ENCODE assay signal across 8 mouse cellular contexts in genomic region chr1:91413536-91413897, GRCm38 (mm10). TPM values are rescaled to one million over a fixed set of nuclear protein-coding genes. Genes with fewer than 3 reads are reported as not detected.
DNase-seq lines count a peak whose midpoint lies in the region; ATAC-seq and TF ChIP-seq lines count a peak whose summit lies in the region.

No protein-coding gene starts in this region.

- DNase-seq in lung, postnatal 14 days = no peak
- no peak for DNase-seq in layer of hippocampus, adult 18-20 months (ENCODE audit: low spot score in 2 of 2)
- DNase-seq in thymus, postnatal 25 days = no peak
- DNase-seq in frontal cortex, postnatal 10 days (ENCODE audit: low spot score in 2 of 2) = no peak

- no peak for ATAC-seq in lung, embryonic 16.5 days (ENCODE audit: low read depth)
- ATAC-seq in erythroid progenitor cell, adult 5-6 weeks (replicated peaks; ENCODE audit: low FRiP score, poor library complexity, severe bottlenecking) = peak; percentile 47; the same call in 1 of the 2 replicates
- no peak for ATAC-seq in kidney, embryonic 15.5 days (replicated peaks; ENCODE audit: low FRiP score)

- peak overlapping the region; percentile 69 for H3K9ac ChIP-seq in lung, embryonic 16.5 days (ENCODE audit: low read length)
- peak overlapping the region; percentile 43 for H3K9ac ChIP-seq in kidney, embryonic 15.5 days

- H3K27me3 ChIP-seq in lung, embryonic 16.5 days (ENCODE audit: control insufficient read depth, insufficient read depth, low read depth, low read length) = no peaks in the 10 kb centered on the region
- H3K27me3 ChIP-seq in kidney, embryonic 15.5 days = no peaks in the 10 kb centered on the region
- H3K27me3 ChIP-seq in myocyte (ENCODE audit: control insufficient read depth, insufficient read depth, insufficient read length) = no peaks in the 10 kb centered on the region

- H3ac ChIP-seq in myocyte (ENCODE audit: control insufficient read depth, insufficient read length) = peak overlapping the region; percentile 40

- under 1% methylated on average over 14 of the region's 14 CpGs for WGBS in lung, embryonic 16.5 days
- under 1% methylated on average over 14 of the region's 14 CpGs for WGBS in kidney, embryonic 15.5 days

- H3K27ac ChIP-seq in lung, embryonic 16.5 days (ENCODE audit: low read length) = peak overlapping the region; percentile 95
- peak overlapping the region; percentile 95 for H3K27ac ChIP-seq in kidney, embryonic 15.5 days

- no peaks in the 10 kb centered on the region for H3K79me2 ChIP-seq in myocyte (ENCODE audit: control insufficient read depth, insufficient read depth)

- peaks cover 9% of the 10 kb centered on the region for H3K36me3 ChIP-seq in lung, embryonic 16.5 days (ENCODE audit: control insufficient read depth, insufficient read depth, low read length)
- peaks cover 13% of the 10 kb centered on the region; the same call in 1 of the 2 replicates for H3K36me3 ChIP-seq in kidney, embryonic 15.5 days
- H3K36me3 ChIP-seq in myocyte (ENCODE audit: control insufficient read depth, insufficient read depth) = no peaks in the 10 kb centered on the region

- peak overlapping the region; percentile 87 for H3K4me3 ChIP-seq in lung, embryonic 16.5 days (ENCODE audit: low read length)
- H3K4me3 ChIP-seq in kidney, embryonic 15.5 days (replicated peaks) = peak overlapping the region; percentile 86
- H3K4me3 ChIP-seq in myocyte = peak overlapping the region; percentile 73

- H3K4me1 ChIP-seq in lung, embryonic 16.5 days (replicated peaks; ENCODE audit: control insufficient read depth, insufficient read depth, low read length) = peaks cover 34% of the 10 kb centered on the region
- H3K4me1 ChIP-seq in kidney, embryonic 15.5 days = peaks cover 33% of the 10 kb centered on the region

- no peaks in the 10 kb centered on the region for H3K9me3 ChIP-seq in lung, embryonic 16.5 days (ENCODE audit: control insufficient read depth, low read length)
- H3K9me3 ChIP-seq in kidney, embryonic 15.5 days (replicated peaks) = no peaks in the 10 kb centered on the region

- TF ChIP-seq POLR2A in myocyte (IDR thresholded peaks at IDR 0.05; ENCODE audit: insufficient read length, low read depth) = no peak

- H3K4me2 ChIP-seq in lung, embryonic 16.5 days (ENCODE audit: low read depth, low read length) = peak overlapping the region; percentile 99
- peak overlapping the region; percentile 97 for H3K4me2 ChIP-seq in kidney, embryonic 15.5 days
- H3K4me2 ChIP-seq in myocyte (ENCODE audit: low read depth) = peak overlapping the region; percentile 99

TF ChIP-seq in myocyte, 11 proteins besides CTCF, POLR2A, EP300 and RAD21:
- no peak for TF ChIP-seq SRF (IDR thresholded peaks at IDR 0.05; ENCODE audit: control insufficient read depth, insufficient read length, low read depth)
- no peak for TF ChIP-seq REST (IDR thresholded peaks at IDR 0.05; ENCODE audit: insufficient read depth, insufficient read length)
- no peak for TF ChIP-seq POLR2AphosphoS2 (IDR thresholded peaks at IDR 0.05; ENCODE audit: insufficient read length, low read depth)
- TF ChIP-seq MYOG (IDR thresholded peaks at IDR 0.05; ENCODE audit: control insufficient read depth in 1 of 3, insufficient read depth in 1 of 3, insufficient read length in 2 of 3, low read depth in 2 of 3) = no peak
- no peak for TF ChIP-seq MYOD1 (IDR thresholded peaks at IDR 0.05; ENCODE audit: control insufficient read depth in 1 of 3, insufficient read length in 2 of 3, low read depth in 2 of 3)
- TF ChIP-seq MAX (IDR thresholded peaks at IDR 0.05; ENCODE audit: low read depth) = no peak

RNA-seq across cellular contexts. Expression of gene Hes6, which starts 0.3 kb away (rescaled TPM):
- polyA plus RNA-seq in lung, embryonic 16.5 days (2015; fragmentation: Nextera tagmentation; extraction: Ambion mirVana) = 73.2 and 77.2 TPM in 2 replicates
- 1.7 and 11.2 TPM in 2 replicates for total RNA-seq in erythroid progenitor cell, adult 5-6 weeks (2015; ENCODE audit: low replicate concordance)
- total RNA-seq in erythroid progenitor cell, adult 5-6 weeks (2017; ENCODE audit: low replicate concordance) = 3.5 and 4.6 TPM in 2 replicates
- 67.4 and 70.0 TPM in 2 replicates for polyA plus RNA-seq in kidney, embryonic 15.5 days (2015; fragmentation: Nextera tagmentation; extraction: Ambion mirVana)
- polyA plus RNA-seq in myocyte (2012; fragmentation: generic; extraction: Trizol) = 250 TPM
- 10 to 100 TPM; 13.1 to 16.4 TPM for total RNA-seq in layer of hippocampus, adult 18-20 months (2021)

RNA-seq across cellular contexts. Expression of gene Ilkap, which starts 14.9 kb away (rescaled TPM):
- 133 and 139 TPM in 2 replicates for polyA plus RNA-seq in lung, embryonic 16.5 days (2015; fragmentation: Nextera tagmentation; extraction: Ambion mirVana)
- total RNA-seq in erythroid progenitor cell, adult 5-6 weeks (2015; ENCODE audit: low replicate concordance) = 82.2 and 110 TPM in 2 replicates
- total RNA-seq in erythroid progenitor cell, adult 5-6 weeks (2017; ENCODE audit: low replicate concordance) = 101 and 110 TPM in 2 replicates
- polyA plus RNA-seq in kidney, embryonic 15.5 days (2015; fragmentation: Nextera tagmentation; extraction: Ambion mirVana) = 132 and 141 TPM in 2 replicates
- 80.3 TPM for polyA plus RNA-seq in myocyte (2012; fragmentation: generic; extraction: Trizol)
- total RNA-seq in layer of hippocampus, adult 18-20 months (2021) = 10 to 100 TPM; 62.3 to 63.0 TPM

RNA-seq across cellular contexts. Expression of gene Per2, which starts 45.6 kb away (rescaled TPM):
- 10.7 and 12.2 TPM in 2 replicates for polyA plus RNA-seq in lung, embryonic 16.5 days (2015; fragmentation: Nextera tagmentation; extraction: Ambion mirVana)
- total RNA-seq in erythroid progenitor cell, adult 5-6 weeks (2015; ENCODE audit: low replicate concordance) = 0.72 and 1.3 TPM in 2 replicates
- 0.45 and 0.90 TPM in 2 replicates for total RNA-seq in erythroid progenitor cell, adult 5-6 weeks (2017; ENCODE audit: low replicate concordance)
- 2.9 and 3.6 TPM in 2 replicates for polyA plus RNA-seq in kidney, embryonic 15.5 days (2015; fragmentation: Nextera tagmentation; extraction: Ambion mirVana)
- 1.8 TPM for polyA plus RNA-seq in myocyte (2012; fragmentation: generic; extraction: Trizol)
- 10 to 100 TPM; 32.2 to 35.2 TPM for total RNA-seq in layer of hippocampus, adult 18-20 months (2021)

RNA-seq across cellular contexts. Expression of gene Erfe, which starts 47.3 kb away (rescaled TPM):
- polyA plus RNA-seq in lung, embryonic 16.5 days (2015; fragmentation: Nextera tagmentation; extraction: Ambion mirVana) = 1.6 and 2.2 TPM in 2 replicates
- 5.4 and 16.9 TPM in 2 replicates for total RNA-seq in erythroid progenitor cell, adult 5-6 weeks (2015; ENCODE audit: low replicate concordance)
- total RNA-seq in erythroid progenitor cell, adult 5-6 weeks (2017; ENCODE audit: low replicate concordance) = 2.8 and 3.1 TPM in 2 replicates
- 1.9 and 2.0 TPM in 2 replicates for polyA plus RNA-seq in kidney, embryonic 15.5 days (2015; fragmentation: Nextera tagmentation; extraction: Ambion mirVana)
- polyA plus RNA-seq in myocyte (2012; fragmentation: generic; extraction: Trizol) = 13.1 TPM
- not detected for total RNA-seq in layer of hippocampus, adult 18-20 months (2021)
